28 mouse cellular contexts compared by ENCODE assay signal in genomic region chr5:123664329-123664728, GRCm38 (mm10). TPM values are rescaled to one million over a fixed set of nuclear protein-coding genes. Genes with fewer than 3 reads are reported as not detected.
DNase-seq lines count a peak whose midpoint lies in the region; ATAC-seq and TF ChIP-seq lines count a peak whose summit lies in the region.
"Had no signal": no experiment of that assay in that cellular context is flagged by ENCODE, and none has a peak within 500 bp of the region (broad histone marks: within the 10 kb centered on the region; RNA-seq: fewer than 3 reads in every experiment).

No protein-coding gene starts in this region.

- no peak overlapping the region for H3K9ac ChIP-seq in heart, adult 2 months (ENCODE audit: low read depth, low read length)
- no peak overlapping the region for H3K9ac ChIP-seq in heart, postnatal 0 days (replicated peaks; ENCODE audit: low read depth, low read length)
- H3K9ac ChIP-seq in heart, embryonic 11.5 days (ENCODE audit: low read depth, low read length) = no peak overlapping the region
- no peak overlapping the region for H3K9ac ChIP-seq in lung, postnatal 0 days (replicated peaks; ENCODE audit: low read depth)
- H3K9ac ChIP-seq: embryonic facial prominence, embryonic 12.5 days; embryonic facial prominence, embryonic 15.5 days; forebrain, postnatal 0 days; hindbrain, embryonic 13.5 days; intestine, embryonic 15.5 days had no signal

- H3K27me3 ChIP-seq in heart, adult 2 months (ENCODE audit: control insufficient read depth, insufficient read depth, low read length) = no peaks in the 10 kb centered on the region
- no peaks in the 10 kb centered on the region for H3K27me3 ChIP-seq in heart, postnatal 0 days (ENCODE audit: control insufficient read depth, insufficient read depth, low read length)
- no peaks in the 10 kb centered on the region for H3K27me3 ChIP-seq in heart, embryonic 11.5 days (ENCODE audit: control insufficient read depth, insufficient read depth, low read length)
- H3K27me3 ChIP-seq in lung, postnatal 0 days (replicated peaks; ENCODE audit: insufficient read depth, low read length) = no peaks in the 10 kb centered on the region
- H3K27me3 ChIP-seq: CH12.LX; embryonic facial prominence, embryonic 12.5 days; embryonic facial prominence, embryonic 15.5 days; hindbrain, embryonic 13.5 days; intestine, embryonic 15.5 days; Patski had no signal

- H3K27ac ChIP-seq in heart, adult 2 months = peak overlapping the region; percentile 36; the same call in 1 of the 2 replicates
- H3K27ac ChIP-seq in heart, postnatal 0 days (ENCODE audit: low read depth) = peak overlapping the region; percentile 52; the same call in 1 of the 2 replicates
- no peak overlapping the region for H3K27ac ChIP-seq in heart, embryonic 11.5 days (ENCODE audit: low read depth, low read length)
- H3K27ac ChIP-seq in lung, postnatal 0 days (ENCODE audit: low read length) = no peak overlapping the region
- H3K27ac ChIP-seq: embryonic facial prominence, embryonic 12.5 days; embryonic facial prominence, embryonic 15.5 days; hindbrain, embryonic 10.5 days; hindbrain, embryonic 13.5 days; intestine, embryonic 15.5 days had no signal

- no peak for TF ChIP-seq CTCF in heart, adult 2 months (IDR thresholded peaks at IDR 0.05)
- no peak for TF ChIP-seq CTCF in heart, postnatal 0 days (IDR thresholded peaks at IDR 0.05; ENCODE audit: low read depth)
- no peak for TF ChIP-seq CTCF in lung, postnatal 0 days (IDR thresholded peaks at IDR 0.05)
- no peak for TF ChIP-seq CTCF in lung, adult 2 months (IDR thresholded peaks at IDR 0.05; ENCODE audit: insufficient read depth, low read length)

- H3K4me3 ChIP-seq in heart, adult 2 months = no peak overlapping the region
- H3K4me3 ChIP-seq in heart, postnatal 0 days (ENCODE audit: low read depth, low read length) = no peak overlapping the region
- no peak overlapping the region for H3K4me3 ChIP-seq in heart, embryonic 11.5 days (ENCODE audit: low read depth, low read length)
- H3K4me3 ChIP-seq in lung, postnatal 0 days (ENCODE audit: low read depth, low read length) = no peak overlapping the region
- H3K4me3 ChIP-seq in lung, adult 2 months (replicated peaks; ENCODE audit: extremely low read depth, low read depth, low read length) = no peak overlapping the region
- H3K4me3 ChIP-seq: embryonic facial prominence, embryonic 12.5 days; embryonic facial prominence, embryonic 15.5 days; hindbrain, embryonic 10.5 days; hindbrain, embryonic 13.5 days; intestine, embryonic 15.5 days had no signal

- no peak for TF ChIP-seq EP300 in heart, adult 2 months (IDR thresholded peaks at IDR 0.05; ENCODE audit: insufficient read depth, low read depth, low read length)
- no peak for TF ChIP-seq EP300 in heart, postnatal 0 days (IDR thresholded peaks at IDR 0.05; ENCODE audit: low read depth)
- TF ChIP-seq EP300 in lung, postnatal 0 days (IDR thresholded peaks at IDR 0.05) = no peak

- H3K36me3 ChIP-seq in heart, adult 2 months (ENCODE audit: control insufficient read depth, insufficient read depth, low read length) = peaks cover 11% of the 10 kb centered on the region
- no peaks in the 10 kb centered on the region for H3K36me3 ChIP-seq in heart, postnatal 0 days (replicated peaks; ENCODE audit: control insufficient read depth, insufficient read depth, low read length)
- H3K36me3 ChIP-seq in heart, embryonic 11.5 days (ENCODE audit: control insufficient read depth, insufficient read depth, low read length) = no peaks in the 10 kb centered on the region
- H3K36me3 ChIP-seq in lung, postnatal 0 days (ENCODE audit: insufficient read depth, low read length) = no peaks in the 10 kb centered on the region
- H3K36me3 ChIP-seq: embryonic facial prominence, embryonic 12.5 days; embryonic facial prominence, embryonic 15.5 days; hindbrain, embryonic 10.5 days; hindbrain, embryonic 13.5 days; intestine, embryonic 15.5 days had no signal

- peaks cover 24% of the 10 kb centered on the region for H3K4me1 ChIP-seq in heart, adult 2 months (ENCODE audit: control insufficient read depth, insufficient read depth, low read length)
- peaks cover 63% of the 10 kb centered on the region for H3K4me1 ChIP-seq in heart, postnatal 0 days (ENCODE audit: control insufficient read depth, insufficient read depth)
- H3K4me1 ChIP-seq in heart, embryonic 11.5 days (ENCODE audit: control insufficient read depth, insufficient read depth, low read length) = peaks cover 49% of the 10 kb centered on the region
- peaks cover 19% of the 10 kb centered on the region for H3K4me1 ChIP-seq in lung, postnatal 0 days (ENCODE audit: insufficient read depth, low read depth, low read length)
- peaks cover 28% of the 10 kb centered on the region for H3K4me1 ChIP-seq in lung, adult 2 months (ENCODE audit: control insufficient read depth, insufficient read depth, low read length)

- intact Hi-C loops in heart, adult 2 months (cut with DNase I) = no loop called here
- intact Hi-C loops in heart, postnatal 36 days (cut with DNase I) = loop anchor here (2.0 to 5.0 kb wide), 2 partner anchors 14 to 33 kb away; no protein-coding TSS in a partner anchor

- 72% methylated on average over 7 of the region's 7 CpGs for WGBS in heart, adult 2 months
- 74% methylated on average over 7 of the region's 7 CpGs for WGBS in heart, postnatal 0 days
- WGBS in heart, embryonic 11.5 days (ENCODE audit: insufficient replicate concordance) = 63% methylated on average over 7 of the region's 7 CpGs
- WGBS in lung, postnatal 0 days = 44% methylated on average over 7 of the region's 7 CpGs
- 63% methylated on average over 7 of the region's 7 CpGs for WGBS in lung, adult 2 months

- DNase-seq in heart, adult 2 months = no peak
- DNase-seq in heart, postnatal 36 days = no peak
- DNase-seq in heart, postnatal 0 days (ENCODE audit: low spot score) = no peak
- DNase-seq in lung, postnatal 0 days (ENCODE audit: low spot score) = peak; percentile 28
- no peak for DNase-seq in lung, adult 2 months
- DNase-seq: adrenal gland, adult 2 months; adrenal gland, postnatal 14 days; B cell, adult 2 months; cerebellum, adult 11 months; cerebellum, adult 2 months; cerebellum, adult 9-11 months; cerebellum, postnatal 25 days; forebrain, postnatal 0 days; gastrocnemius, postnatal 10 days; gastrocnemius, postnatal 36 days; heart, postnatal 14 days; kidney, adult 11 months had no signal

- H3K4me2 ChIP-seq in heart, postnatal 0 days (ENCODE audit: low read depth, low read length) = no peak overlapping the region
- no peak overlapping the region for H3K4me2 ChIP-seq in heart, embryonic 11.5 days
- no peak overlapping the region for H3K4me2 ChIP-seq in lung, postnatal 0 days (replicated peaks; ENCODE audit: low read depth, low read length)
- H3K4me2 ChIP-seq: embryonic facial prominence, embryonic 12.5 days; embryonic facial prominence, embryonic 15.5 days; hindbrain, embryonic 13.5 days; intestine, embryonic 15.5 days had no signal

- H3K79me2 ChIP-seq in heart, adult 2 months (replicated peaks; ENCODE audit: control insufficient read depth, insufficient read depth, low read length) = peaks cover 6% of the 10 kb centered on the region; the same call in 1 of the 2 replicates

- H3K9me3 ChIP-seq in heart, postnatal 0 days (replicated peaks; ENCODE audit: control insufficient read depth, low read length) = no peaks in the 10 kb centered on the region
- H3K9me3 ChIP-seq in heart, embryonic 11.5 days (replicated peaks; ENCODE audit: control insufficient read depth, low read length) = no peaks in the 10 kb centered on the region
- no peaks in the 10 kb centered on the region for H3K9me3 ChIP-seq in lung, postnatal 0 days (ENCODE audit: low read length)
- H3K9me3 ChIP-seq: embryonic facial prominence, embryonic 12.5 days; embryonic facial prominence, embryonic 15.5 days; G1E; hindbrain, embryonic 10.5 days; hindbrain, embryonic 13.5 days; intestine, embryonic 15.5 days had no signal

- no peak for TF ChIP-seq POLR2A in heart, adult 2 months (IDR thresholded peaks at IDR 0.05; ENCODE audit: insufficient read depth, low read depth, low read length)
- no peak for TF ChIP-seq POLR2A in lung, adult 2 months (IDR thresholded peaks at IDR 0.05; ENCODE audit: borderline replicate concordance, extremely low read depth, low read depth, low read length)

- ATAC-seq in heart, postnatal 0 days (ENCODE audit: insufficient read depth, low read depth) = no peak
- no peak for ATAC-seq in heart, embryonic 11.5 days (replicated peaks; ENCODE audit: insufficient number of reproducible peaks, low FRiP score, low TSS enrichment)
- no peak for ATAC-seq in lung, postnatal 0 days
- ATAC-seq: forebrain, embryonic 14.5 days; forebrain, postnatal 0 days; hindbrain, embryonic 16.5 days; intestine, embryonic 15.5 days; Patski had no signal

RNA-seq across cellular contexts. Expression of gene Clip1, which starts 20.1 kb away (rescaled TPM):
- total RNA-seq in heart, adult 2 months (2021) = 100 to 1,000 TPM; 156 to 195 TPM
- 77.2 and 107 TPM in 2 replicates for polyA plus RNA-seq in heart, adult 2 months (2012; rRNA removed)
- total RNA-seq in heart, postnatal 36 days (2021) = 100 to 1,000 TPM; 164 to 217 TPM
- 65.2 and 70.0 TPM in 2 replicates for total RNA-seq in heart, postnatal 0 days (2014; rRNA removed; ENCODE audit: low replicate concordance)
- 41.4 and 44.1 TPM in 2 replicates for polyA plus RNA-seq in heart, postnatal 0 days (2015; fragmentation: Nextera tagmentation; extraction: Ambion mirVana)
- 45.2 TPM in 2 replicates for polyA plus RNA-seq in heart, embryonic 11.5 days (2014; fragmentation: Nextera tagmentation; extraction: Ambion mirVana)
- polyA plus RNA-seq in lung, postnatal 0 days (2015; fragmentation: Nextera tagmentation; extraction: Ambion mirVana) = 38.0 and 43.7 TPM in 2 replicates
- polyA plus RNA-seq in lung, adult 2 months (2012; rRNA removed) = 30.3 and 49.8 TPM in 2 replicates

RNA-seq across cellular contexts. Expression of gene Zcchc8, which starts 56.6 kb away (rescaled TPM):
- total RNA-seq in heart, adult 2 months (2021) = 10 to 100 TPM; 23.2 to 24.9 TPM
- 12.6 and 16.1 TPM in 2 replicates for polyA plus RNA-seq in heart, adult 2 months (2012; rRNA removed)
- total RNA-seq in heart, postnatal 36 days (2021) = 10 to 100 TPM; 22.6 to 25.0 TPM
- 11.8 and 30.8 TPM in 2 replicates for total RNA-seq in heart, postnatal 0 days (2014; rRNA removed; ENCODE audit: low replicate concordance)
- 31.3 and 31.8 TPM in 2 replicates for polyA plus RNA-seq in heart, postnatal 0 days (2015; fragmentation: Nextera tagmentation; extraction: Ambion mirVana)
- 64.6 and 65.7 TPM in 2 replicates for polyA plus RNA-seq in heart, embryonic 11.5 days (2014; fragmentation: Nextera tagmentation; extraction: Ambion mirVana)
- polyA plus RNA-seq in lung, postnatal 0 days (2015; fragmentation: Nextera tagmentation; extraction: Ambion mirVana) = 31.6 and 37.7 TPM in 2 replicates
- 26.8 and 29.5 TPM in 2 replicates for polyA plus RNA-seq in lung, adult 2 months (2012; rRNA removed)

Comparison
In these comparisons a context has a peak if more than half of its experiments do, and no peak if none do; other contexts are left out.
1. H3K27ac ChIP-seq: peak in heart, adult 2 months (single experiment) and heart, postnatal 0 days (single experiment); none in heart, embryonic 11.5 days (single experiment) and lung, postnatal 0 days (single experiment).